Mouse (Mus musculus) ES-Bruce4 (cell line): Measurements from ENCODE around the gene Fbxo11. TPM values are rescaled to one million over a fixed set of nuclear protein-coding genes. Genes with fewer than 3 reads are reported as not detected.

Experiments
- H3K27ac ChIP-seq: 2 replicates; pipeline ENCODE4 v1.5.1; 2012; ENCODE audit warnings: low read length, inconsistent platforms; ENCODE audit not compliant: insufficient read depth
- H3K27me3 ChIP-seq: 2 replicates; pipeline ENCODE4 v1.6.1; 2012; ENCODE audit warnings: mild to moderate bottlenecking, low read length, inconsistent platforms; ENCODE audit not compliant: control insufficient read depth, poor library complexity, insufficient read depth, severe bottlenecking
- H3K36me3 ChIP-seq: 2 replicates; pipeline ENCODE4 v1.6.1; 2012; ENCODE audit warnings: inconsistent platforms, mild to moderate bottlenecking, low read length, moderate library complexity; ENCODE audit not compliant: control insufficient read depth, poor library complexity, insufficient read depth, severe bottlenecking
- H3K4me1 ChIP-seq: one replicate; pipeline ENCODE4 v1.8.1; 2011; ENCODE audit warnings: low read length; ENCODE audit not compliant: control insufficient read depth, insufficient read depth
- H3K4me3 ChIP-seq: 2 replicates; pipeline ENCODE4 v1.5.1; 2011; ENCODE audit warnings: low read depth, mild to moderate bottlenecking, low read length
- H3K9ac ChIP-seq: 2 replicates; pipeline ENCODE4 v1.6.1; 2012; ENCODE audit warnings: low read depth, mild to moderate bottlenecking, inconsistent platforms; ENCODE audit not compliant: poor library complexity, severe bottlenecking
- H3K9me3 ChIP-seq: replicated peaks from 2 replicates; pipeline ENCODE4 v1.6.1; 2012; ENCODE audit warnings: mild to moderate bottlenecking, low read length, inconsistent platforms; ENCODE audit not compliant: control insufficient read depth, poor library complexity, insufficient read depth, severe bottlenecking
- CTCF ChIP-seq: IDR thresholded peaks from one replicate; pipeline ENCODE4 v1.8.1; 2011; ENCODE audit warnings: low read depth, low read length
- EP300 ChIP-seq: IDR thresholded peaks from 2 replicates; pipeline ENCODE4 v1.6.1; 2011; ENCODE audit warnings: low read depth, low read length; ENCODE audit not compliant: insufficient read depth
- POLR2A ChIP-seq: IDR thresholded peaks from one replicate; pipeline ENCODE4 v1.8.1; 2011; ENCODE audit warnings: low read length; ENCODE audit not compliant: insufficient read depth
- polyA plus RNA-seq: library from polyadenylated mRNA; stranded (reverse); fragments of >200 nt; gene quantifications from 2 replicates; pipeline ENCODE4 v1.2.4, GENCODE M21; 2011; ENCODE audit warnings: low read depth; ENCODE audit not compliant: missing spikeins, insufficient read depth, insufficient read length

Gene Fbxo11
- polyA plus RNA-seq, 1 experiment, result 64.4 TPM

DNA sequence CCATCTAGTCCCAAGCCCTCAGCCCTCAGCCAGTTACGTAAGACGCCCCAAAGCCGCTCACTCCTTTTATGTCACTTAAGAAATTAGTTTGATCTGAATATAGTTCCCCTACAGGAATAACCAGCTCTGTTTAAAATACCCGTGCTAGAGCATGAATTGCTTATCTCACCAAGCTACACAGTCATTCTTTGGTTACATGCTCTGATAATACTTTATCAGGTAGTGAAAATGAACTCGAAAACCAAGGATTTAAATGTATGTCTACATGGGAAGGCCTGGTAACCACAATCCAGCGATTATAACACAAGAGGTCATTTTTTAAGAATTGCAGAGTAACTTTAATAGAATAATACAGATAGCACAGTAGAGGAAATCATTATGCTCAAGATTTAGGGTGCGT lies 7.0 kb upstream of the Fbxo11 start:
- H3K27me3 ChIP-seq, result no peaks in the 10 kb centered on the region
- no peaks in the 10 kb centered on the region for H3K4me1 ChIP-seq
- H3K27ac ChIP-seq, result no peak overlapping the region
- H3K9me3 ChIP-seq, result no peaks in the 10 kb centered on the region
- TF ChIP-seq EP300 (no peak), POLR2A (no peak), CTCF (no peak)
- H3K36me3 ChIP-seq, result no peaks in the 10 kb centered on the region
- H3K4me3 ChIP-seq, result no peak overlapping the region
- H3K9ac ChIP-seq, result no peak overlapping the region

GRCm38 (mm10) chr17:88068024-88068719 lies 3.1 kb upstream of the Fbxo11 start:
- Histone ChIP-seq H3K4me1 (no peaks in the 10 kb centered on the region), H3K27me3 (no peaks in the 10 kb centered on the region), H3K36me3 (no peaks in the 10 kb centered on the region), H3K4me3 (no peak overlapping the region), H3K9me3 (no peaks in the 10 kb centered on the region), H3K9ac (no peak overlapping the region), H3K27ac (no peak overlapping the region)
- TF ChIP-seq CTCF (no peak), POLR2A (no peak), EP300 (no peak)

GRCm38 (mm10) chr17:88067202-88067901 lies 2.3 kb upstream of the Fbxo11 start:
- TF ChIP-seq EP300 (no peak), CTCF (peak; percentile 30), POLR2A (no peak)
- peak overlapping the region; percentile 73 for H3K27ac ChIP-seq
- H3K9ac ChIP-seq, result peak overlapping the region; percentile 80

DNA sequence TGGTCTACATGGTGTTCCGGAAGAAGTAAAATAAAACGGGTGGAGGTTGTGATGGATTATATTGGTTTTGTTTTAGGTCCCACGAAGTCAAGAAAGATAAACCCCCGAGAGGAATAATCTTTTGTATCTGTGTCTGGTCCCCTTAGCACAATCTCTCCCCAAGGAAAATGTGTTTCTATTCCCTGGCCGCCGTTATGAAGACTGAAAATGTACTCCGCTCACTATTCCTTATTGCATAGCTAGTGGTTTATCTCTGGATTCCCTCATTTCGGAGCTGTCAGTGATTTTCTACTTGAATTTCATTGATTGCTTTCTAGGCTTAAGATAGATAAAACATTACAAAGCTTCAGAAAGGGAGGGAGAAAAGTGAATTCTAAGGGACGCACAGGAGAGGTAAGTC lies 1.7 kb upstream of the Fbxo11 start:
- TF ChIP-seq CTCF (no peak), EP300 (no peak), POLR2A (no peak)
- Histone ChIP-seq H3K27ac (peak overlapping the region; percentile 62), H3K9ac (peak overlapping the region; percentile 80), H3K27me3 (no peaks in the 10 kb centered on the region), H3K36me3 (no peaks in the 10 kb centered on the region), H3K4me1 (no peaks in the 10 kb centered on the region), H3K9me3 (no peaks in the 10 kb centered on the region), H3K4me3 (peak overlapping the region; percentile 63)

More at GRCm38 (mm10) chr17:88067202-88067901, 2.3 kb upstream of the Fbxo11 start:
- no peaks in the 10 kb centered on the region for H3K27me3 ChIP-seq
- H3K4me1 ChIP-seq, result no peaks in the 10 kb centered on the region
- no peaks in the 10 kb centered on the region for H3K9me3 ChIP-seq
- peak overlapping the region; percentile 63 for H3K4me3 ChIP-seq
- H3K36me3 ChIP-seq, result no peaks in the 10 kb centered on the region

- H3K27me3 ChIP-seq, result no peaks in the 10 kb centered on the region
- H3K4me1 ChIP-seq, result no peaks in the 10 kb centered on the region
- H3K4me3 ChIP-seq, result peak overlapping the region; percentile 83
- H3K27ac ChIP-seq, result peak overlapping the region; percentile 68
- peak overlapping the region; percentile 100 for H3K9ac ChIP-seq
- no peak for TF ChIP-seq EP300
- peak; percentile 31 for TF ChIP-seq CTCF
- peak; percentile 73 for TF ChIP-seq POLR2A
- no peaks in the 10 kb centered on the region for H3K36me3 ChIP-seq
- H3K9me3 ChIP-seq, result no peaks in the 10 kb centered on the region
Observed at GRCm38 (mm10) chr17:88065801-88066646, 933 bp upstream of the Fbxo11 start.
